Mouse (Mus musculus): ENCODE measurements at regions not wholly inside any gene's neighbourhood (a gene's known extent, or its start where the extent isn't known, plus 50 kb on each side); places are given as distances from the start of the nearest gene placed in this dataset.

DNA sequence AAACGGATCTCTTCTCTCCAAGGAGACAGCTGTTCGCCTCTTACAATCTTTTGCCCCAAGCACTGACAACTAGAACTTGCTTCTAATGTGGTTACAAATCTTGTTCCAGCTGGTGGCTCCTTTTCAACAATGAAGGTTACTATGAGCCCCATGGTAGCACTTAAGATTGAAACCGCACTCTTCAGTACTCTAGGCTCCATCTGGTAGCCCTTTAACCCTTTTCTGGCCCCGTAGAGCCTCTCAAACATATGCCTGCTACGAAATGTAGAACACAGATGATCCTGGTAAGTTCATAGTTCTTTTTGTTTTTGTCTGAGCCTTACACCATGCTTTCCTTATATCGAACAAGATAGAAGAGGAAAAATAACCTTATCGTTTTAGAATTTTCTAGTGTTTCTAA lies 558.2 kb downstream of the Isl1 start:
- TF ChIP-seq CTCF (IDR thresholded peaks at IDR 0.05; ENCODE audit: borderline replicate concordance, insufficient read depth, low read length) (no peak), POLR2A (IDR thresholded peaks at IDR 0.05; ENCODE audit: low read depth, low read length) (no peak)
